Mouse (Mus musculus) thymus, postnatal 4 days (tissue): ENCODE data around the gene Lmbr1l.
"Not testable (repeated sequence)": the region's sequence is repeated elsewhere in the genome, so short reads cannot be mapped to it uniquely, and the experiment has no call there.

ENCODE experiments used
- DNase-seq: peaks from one replicate; pipeline ENCODE4 v3.0.0; 2021

The Lmbr1l gene

DNA sequence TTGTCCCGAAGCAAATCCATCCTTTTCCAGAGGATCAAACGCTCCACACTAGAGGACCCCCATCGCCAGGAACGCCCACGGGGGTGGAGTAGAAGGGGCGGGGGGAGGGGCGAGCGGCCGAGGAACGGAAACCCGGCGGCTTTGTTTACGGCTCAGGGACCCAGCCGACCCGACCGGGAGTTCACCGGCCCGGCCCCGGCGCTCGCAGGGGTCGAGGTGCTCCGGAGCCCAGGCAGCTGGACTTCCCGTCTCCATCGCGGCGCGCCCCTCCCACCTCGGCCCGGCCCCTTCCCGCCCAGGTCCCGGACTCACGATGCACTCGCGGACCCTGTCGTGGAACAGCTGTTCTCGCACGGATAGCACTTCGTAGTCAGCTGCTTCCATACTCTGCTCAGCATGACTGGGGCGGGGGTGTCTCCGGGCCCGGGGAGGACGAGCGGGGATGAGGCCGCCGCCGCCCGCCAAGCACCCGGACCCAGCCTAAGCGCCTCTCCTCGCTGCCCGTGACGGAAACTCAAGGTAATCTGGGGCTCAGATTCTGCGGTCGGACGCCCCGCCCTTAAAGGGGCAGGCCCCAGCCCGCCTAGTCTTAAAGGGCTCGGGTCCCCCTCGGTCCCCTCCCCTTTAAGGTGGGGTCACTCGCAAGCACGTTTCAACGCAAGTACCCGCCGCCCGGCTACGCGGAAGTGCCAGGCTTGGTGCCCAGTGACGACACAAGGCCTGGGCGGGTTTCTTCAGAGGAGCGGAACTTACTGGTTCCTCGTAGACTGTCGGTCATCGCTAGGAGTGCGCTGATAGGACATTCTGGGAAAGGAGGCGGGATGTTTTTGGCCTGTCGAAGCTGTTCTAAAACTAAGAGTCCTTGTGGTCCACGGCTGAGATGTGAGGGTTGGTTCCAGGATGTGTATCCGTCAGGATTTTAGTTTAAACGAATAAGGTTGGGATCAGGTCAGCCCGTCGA, at the start of gene Lmbr1l:
Lmbr1l (minus strand) TSS at position 694 of the 961 bp plus-strand sequence.
- peak; percentile 96 for DNase-seq

DNA sequence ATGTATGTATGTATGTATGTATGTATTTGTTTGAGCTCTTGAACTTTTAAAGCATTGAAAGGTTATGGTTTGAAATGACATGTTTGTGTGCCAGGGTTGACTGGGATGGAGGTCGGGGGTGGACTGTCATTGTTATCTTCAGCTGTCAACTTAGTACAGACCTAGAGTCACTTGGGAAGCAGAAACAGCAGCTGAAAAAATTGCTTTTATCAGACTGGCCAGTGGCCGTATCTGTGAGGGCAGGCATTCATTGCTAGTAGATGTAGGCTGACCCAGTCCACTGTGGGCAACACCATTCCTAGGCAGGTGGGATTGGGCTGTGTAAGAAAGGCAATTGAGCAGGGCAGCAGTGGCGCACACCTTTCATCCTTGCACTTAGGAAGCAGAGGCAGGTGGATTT, 41.5 kb upstream of the Lmbr1l start:
- DNase-seq: no peak

DNA sequence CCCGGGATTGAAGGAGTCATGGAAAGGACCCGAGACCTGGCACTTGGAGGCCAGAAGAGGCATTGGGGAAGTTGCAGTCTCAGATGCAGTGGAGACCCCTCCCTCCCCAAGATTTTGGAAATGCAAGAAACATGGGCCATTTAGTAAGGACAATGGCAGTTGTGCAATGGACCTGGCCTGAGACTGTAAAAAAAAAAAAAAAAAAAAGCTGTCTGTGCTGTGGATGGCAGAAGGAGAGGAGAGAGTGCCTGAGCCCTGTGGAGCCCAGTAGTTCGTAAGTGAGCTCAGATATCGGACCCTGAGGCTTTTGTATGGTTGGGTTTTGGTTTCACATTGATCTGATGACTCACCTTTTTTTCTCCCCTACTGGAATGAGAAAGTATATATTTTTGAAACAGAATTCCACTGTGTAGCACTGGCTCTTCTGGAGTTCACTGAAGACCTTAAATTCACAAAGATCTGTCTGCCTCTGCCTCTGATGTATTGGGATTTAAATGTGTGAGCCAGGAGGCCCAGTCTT, 40.9 kb upstream of the Lmbr1l start:
- DNase-seq: no peak

DNA sequence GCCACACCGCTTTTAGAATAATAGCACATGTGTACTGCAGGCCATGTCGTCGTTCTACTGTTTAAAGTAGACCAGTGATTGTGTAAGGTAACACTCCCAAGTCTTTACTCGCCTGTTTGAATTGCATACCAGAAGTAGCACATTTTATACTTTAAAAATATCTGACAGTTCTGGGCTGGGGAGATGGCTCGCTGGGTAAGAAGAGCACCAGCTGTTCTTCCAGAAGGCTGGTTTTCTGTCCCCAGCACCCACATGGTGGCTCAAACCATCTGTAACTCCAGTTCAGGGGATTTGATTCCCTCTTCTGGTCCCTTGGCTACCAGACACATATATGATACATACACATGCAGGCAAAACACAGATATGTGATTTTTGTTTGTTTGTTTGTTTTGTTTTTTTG, 39.4 kb upstream of the Lmbr1l start:
- no peak for DNase-seq

DNA sequence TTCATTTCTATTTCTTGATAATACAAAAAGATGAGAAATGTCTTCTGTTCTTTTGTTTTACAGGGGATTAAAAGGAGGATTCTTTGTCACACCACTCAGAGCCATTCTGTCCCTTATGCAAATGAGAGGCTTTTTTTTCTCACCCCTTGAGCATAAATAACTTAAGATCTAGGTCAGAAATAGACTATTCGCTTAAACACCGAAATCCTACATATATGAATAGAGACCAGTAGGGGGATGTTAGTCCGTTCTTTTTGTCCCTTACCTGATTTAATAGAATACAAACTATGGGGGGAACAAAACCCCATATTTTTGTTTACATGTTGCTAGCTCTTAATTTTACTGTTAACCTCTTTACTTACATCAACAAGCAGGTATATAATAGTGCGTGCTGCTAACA, 38.0 kb upstream of the Lmbr1l start:
- no peak for DNase-seq

DNA sequence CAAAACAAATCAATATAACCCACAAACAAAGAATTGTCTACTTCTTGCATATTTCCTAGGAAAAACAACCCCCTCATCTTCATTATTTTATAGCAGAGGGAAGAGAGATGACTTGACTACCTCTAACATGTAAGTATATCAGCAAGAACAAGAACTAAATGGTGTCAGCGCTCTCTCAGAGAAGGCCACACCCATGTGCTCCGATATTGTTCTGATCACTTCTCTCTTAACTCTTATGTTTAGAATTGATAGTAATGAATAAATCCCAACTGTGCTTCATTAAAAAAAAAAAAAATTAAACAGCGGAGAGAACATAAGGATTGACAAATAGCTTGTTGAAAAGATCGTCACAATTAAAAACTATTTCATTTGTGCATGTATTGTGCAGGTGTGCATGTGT, 37.3 kb upstream of the Lmbr1l start:
- DNase-seq: no peak

DNA sequence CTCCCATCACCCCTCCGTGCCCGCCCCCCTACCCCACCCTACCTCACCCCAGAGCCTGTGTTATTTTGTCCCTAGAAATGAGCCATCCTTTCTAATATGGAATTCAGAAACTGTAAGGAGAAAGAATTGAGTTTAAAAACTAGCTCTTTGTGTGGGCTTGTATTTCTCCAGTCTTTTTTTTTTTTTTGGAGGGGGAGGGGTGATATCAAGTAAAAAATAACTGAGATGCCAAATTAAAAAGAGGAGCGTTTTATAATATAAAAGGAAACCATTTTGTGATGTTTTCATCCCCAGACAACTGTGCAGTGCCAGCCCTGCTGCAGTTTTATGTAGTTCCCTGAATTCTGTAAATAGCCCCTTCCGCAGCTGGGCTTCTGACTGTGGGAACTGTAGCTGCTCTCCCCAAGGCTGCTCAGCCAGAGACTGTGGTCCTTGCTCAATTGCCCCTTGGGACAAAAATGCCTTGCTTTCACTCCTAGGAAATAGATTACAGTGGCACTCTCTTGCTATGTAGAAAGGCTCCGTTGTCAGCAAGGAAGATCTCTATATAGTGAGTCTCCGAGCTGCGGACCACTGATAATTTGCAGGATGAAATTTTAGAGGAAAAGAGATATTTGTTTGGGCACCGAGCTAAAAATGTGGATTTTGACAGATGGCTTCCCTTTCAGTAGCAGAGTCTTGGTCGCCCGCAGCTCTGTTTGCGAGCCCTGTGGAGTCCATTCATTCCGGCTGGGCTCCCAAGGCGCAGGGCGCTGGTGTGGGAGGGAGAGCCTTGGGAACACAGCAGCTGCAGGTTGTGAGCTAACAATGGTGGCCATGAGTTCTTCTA, 36.6 kb upstream of the Lmbr1l start:
- DNase-seq: no peak

DNA sequence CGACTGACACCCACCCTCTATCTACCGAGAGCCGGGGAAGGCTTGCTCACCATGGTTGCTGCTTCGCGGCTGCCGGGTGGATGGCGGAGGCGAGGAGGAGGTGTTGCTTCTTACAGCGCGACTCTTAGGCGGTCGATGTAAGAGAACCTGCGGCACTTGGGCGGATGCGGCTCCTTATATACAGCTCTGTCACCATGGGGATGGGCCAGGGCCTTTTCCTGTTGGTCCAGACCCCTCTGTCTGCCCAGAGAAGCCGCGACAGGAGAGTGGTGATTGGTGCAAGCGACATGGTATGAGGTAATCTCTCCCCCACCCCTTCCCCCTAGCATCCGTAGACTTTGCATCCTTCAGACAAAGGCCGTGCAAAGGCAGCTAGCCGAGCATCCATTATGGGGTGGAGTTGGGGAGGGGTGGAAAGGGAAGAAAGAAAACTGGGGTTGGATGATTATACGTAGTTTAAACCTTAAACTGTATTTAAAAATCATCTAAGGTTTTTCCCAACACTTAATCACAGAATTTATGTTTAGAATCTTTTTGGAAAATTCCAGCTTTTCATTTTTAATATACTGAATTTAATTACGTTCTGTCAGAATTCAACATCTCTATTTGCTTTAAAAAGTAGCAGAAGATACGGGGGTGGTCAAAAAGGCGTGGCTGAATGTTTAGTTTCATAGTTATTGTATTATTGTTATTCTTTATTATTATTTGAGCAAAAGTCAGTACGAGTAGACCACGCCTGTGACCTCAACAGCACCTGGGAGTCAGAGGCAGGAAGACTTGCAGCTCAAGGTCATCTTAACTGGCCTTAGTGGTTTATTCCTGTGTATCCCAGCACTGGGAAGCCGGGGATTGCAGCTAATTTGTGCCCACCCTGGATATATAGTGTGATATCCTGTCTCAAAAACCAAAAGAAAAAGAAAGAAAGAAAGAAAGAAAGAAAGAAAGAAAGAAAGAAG, 35.6 kb upstream of the Lmbr1l start, which contains the start of the genes Gm49450 and Tuba1a:
Gm49450 (minus strand) TSS at position 151 of the 956 bp plus-strand sequence.
Tuba1a (minus strand) TSS at position 303 of the 956 bp plus-strand sequence.
- DNase-seq: peak; percentile 92

DNA sequence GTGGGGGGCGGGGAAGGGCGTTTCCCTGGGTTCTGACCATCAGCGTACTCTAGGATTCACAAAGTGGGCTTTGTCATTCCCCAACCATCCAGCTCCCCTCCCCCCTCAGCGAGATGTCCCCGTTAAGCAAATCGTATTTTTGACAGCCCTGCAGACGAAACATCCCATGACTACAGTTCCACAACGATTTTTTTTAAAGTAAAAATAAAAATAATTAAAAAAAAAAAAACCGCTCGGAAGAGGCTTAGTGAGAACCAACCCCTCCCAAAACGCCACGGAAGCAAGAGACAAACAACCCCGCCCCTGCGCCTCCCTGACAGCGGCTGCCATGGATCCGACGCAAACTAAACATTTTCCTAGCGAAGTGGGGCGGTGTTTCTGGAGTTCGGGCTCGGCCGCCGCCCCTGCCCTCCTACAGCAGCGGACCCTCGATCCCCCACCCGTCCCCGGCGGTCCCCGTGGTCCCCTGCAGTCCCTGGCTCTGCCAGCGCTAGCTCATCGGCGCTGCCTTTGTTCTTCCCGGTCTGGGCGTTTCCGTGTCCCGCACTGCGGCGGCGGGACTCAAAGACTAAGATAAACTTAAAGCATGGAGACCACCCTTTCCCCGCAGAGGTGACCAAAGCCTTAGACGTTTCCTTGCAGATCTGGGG, 34.8 kb upstream of the Lmbr1l start:
- DNase-seq: peak; percentile 91

DNA sequence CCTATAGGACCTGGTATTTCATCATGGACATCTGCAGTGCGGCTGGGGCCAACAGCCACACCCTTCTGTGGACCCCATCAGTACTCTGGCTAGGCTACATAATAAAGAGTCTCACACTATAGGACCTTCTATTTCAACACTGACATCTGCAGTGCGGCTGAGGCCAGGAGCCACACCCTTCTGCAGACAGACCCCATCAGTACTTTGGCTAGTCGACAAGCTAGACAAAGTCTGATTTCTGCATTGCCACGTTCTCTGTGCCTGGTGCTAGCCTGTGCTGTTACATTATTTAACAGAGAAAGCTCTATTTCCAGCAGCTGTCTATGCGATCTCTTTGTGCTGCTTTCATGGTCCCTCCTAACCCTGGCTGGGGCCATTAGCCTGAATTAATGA, 34.0 kb upstream of the Lmbr1l start:
- DNase-seq: no peak

DNA sequence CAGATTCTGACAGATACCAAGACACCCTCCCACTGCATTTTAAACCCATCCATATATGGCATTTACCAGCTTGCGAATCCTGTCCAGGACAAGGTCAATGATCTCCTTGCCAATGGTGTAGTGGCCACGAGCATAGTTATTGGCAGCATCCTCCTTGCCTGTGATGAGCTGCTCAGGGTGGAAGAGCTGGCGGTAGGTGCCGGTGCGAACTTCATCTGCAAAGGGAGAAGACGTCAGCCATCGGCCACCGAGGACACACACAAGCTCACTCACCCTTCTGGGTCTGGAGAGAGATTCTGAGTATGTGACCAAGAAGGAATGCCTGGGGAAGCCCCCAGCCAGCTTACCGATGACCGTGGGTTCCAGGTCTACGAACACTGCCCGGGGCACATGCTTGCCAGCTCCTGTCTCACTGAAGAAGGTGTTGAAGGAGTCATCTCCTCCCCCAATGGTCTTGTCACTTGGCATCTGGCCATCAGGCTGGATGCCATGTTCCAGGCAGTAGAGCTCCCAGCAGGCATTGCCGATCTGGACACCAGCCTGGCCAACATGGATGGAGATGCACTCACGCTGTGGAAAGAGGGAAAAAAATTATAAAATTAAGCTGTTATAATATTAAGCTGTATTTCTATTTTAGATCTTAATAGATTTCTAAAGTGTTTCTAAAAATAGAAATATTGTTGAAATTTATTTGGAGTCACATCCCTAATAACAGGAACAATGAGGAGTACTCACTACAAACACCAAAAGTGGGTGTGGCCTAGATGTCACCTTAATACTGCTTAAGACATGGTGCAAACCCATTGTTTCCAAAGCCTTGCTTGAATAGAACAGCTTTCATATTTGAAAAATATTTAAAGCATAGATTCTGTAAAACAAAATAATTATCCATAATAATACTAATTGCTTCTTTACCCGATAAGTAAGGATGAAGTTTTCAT, 33.4 kb upstream of the Lmbr1l start:
- DNase-seq: not testable (repeated sequence)

DNA sequence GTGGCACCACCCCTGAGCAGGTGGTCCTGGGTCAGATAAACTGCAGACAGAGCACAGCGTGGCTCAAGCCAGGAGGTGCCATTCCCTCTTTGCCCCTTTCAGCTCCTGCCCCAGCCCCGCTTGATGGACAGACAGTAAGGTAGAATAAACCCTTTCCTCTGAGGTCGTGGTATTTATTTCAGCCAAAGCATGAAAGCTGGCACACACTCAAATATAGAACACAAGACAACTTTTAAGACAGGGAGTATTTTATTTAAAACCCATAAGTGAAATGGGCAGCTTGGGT, 31.5 kb upstream of the Lmbr1l start:
- no peak for DNase-seq

DNA sequence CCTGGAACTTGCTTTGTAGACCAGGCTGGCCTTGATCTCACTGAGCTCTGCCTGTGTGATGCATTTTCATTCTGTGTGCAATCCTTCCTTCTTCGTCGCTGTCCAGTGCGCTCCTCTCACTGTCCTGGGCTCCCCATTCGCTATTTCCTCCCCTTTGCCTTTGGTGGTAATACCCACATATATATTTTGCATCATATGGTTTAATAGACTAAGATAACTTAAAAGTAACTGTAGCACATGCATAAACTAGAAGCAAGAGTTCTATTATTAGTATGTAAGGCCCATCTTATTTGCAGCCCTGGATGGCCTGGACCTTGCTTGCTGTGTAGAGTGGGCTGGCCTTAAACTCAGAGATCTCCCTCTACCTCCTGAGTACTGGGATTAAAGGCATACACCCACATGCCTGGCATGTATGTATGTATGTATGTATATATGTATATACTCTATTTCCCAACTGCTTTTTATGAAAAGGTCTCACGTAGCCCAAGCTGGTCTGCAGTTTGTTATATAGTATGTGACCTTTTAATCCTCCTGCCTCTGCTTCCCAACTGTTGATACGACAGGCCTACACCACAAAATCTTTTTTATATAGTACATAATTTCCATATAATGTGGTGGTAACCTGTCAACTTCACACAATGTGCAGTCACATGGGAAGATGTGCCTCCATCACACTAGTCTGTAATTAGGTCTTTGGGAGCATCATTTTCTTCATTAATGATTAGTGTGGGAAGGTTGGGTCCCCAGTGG, 31.0 kb upstream of the Lmbr1l start:
- DNase-seq: no peak

DNA sequence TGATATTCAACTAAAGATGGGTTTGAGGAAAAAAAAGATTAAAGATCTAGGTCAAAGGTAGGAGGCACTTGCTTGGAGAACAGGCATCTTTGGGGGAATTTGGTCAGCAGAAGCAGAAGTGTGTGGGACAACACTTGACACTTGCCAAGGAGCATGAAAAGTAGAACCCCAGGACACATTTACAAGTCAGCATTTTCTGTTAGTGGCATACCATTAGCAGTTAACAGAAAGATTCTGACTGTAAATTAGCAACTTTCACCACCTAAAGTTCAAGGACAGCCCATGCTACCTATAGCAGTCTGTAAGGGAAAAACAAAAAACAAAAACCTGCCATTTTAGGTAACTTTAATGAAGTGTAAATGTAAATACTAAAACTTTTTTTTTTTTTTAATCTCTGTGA, 30.4 kb upstream of the Lmbr1l start:
- DNase-seq: no peak

DNA sequence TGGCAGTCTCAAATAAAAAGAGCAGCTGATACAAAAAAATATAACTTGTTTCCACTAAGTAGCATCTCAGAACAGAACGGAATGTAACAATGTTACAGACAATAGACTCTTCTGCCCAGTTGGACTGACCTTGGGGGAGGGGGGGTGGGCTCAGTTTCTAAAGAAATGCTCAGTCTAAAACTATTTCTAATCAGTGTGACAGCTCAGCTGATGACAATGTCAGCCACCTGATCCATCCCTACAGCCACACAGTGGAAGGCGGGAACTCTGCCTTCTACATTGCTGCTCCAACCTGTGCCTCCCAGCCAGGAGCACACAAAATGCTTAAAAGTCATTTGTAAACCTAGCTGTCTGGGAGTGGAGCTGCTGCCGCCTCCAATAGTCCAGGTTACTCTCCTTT, 29.9 kb upstream of the Lmbr1l start:
- DNase-seq: no peak

DNA sequence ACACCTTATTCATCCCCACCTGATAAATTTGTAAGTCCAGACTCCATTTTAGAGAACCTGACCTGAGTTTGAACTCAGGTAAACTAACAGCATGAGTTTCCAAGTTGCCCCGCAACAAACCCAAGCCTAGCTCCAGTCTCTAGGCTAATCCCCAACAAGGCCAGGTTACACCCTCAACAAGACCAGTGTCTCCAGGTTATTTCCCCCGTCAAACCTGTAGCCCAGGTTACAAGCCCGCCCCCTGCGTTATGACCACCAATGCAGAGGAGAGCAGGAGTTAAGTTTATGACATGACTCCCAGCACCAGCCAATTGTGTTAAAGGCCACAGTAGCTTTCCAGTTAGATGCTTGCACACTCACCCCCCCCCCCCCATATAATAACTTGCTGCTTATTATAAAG, 25.1 kb upstream of the Lmbr1l start:
- DNase-seq: no peak

DNA sequence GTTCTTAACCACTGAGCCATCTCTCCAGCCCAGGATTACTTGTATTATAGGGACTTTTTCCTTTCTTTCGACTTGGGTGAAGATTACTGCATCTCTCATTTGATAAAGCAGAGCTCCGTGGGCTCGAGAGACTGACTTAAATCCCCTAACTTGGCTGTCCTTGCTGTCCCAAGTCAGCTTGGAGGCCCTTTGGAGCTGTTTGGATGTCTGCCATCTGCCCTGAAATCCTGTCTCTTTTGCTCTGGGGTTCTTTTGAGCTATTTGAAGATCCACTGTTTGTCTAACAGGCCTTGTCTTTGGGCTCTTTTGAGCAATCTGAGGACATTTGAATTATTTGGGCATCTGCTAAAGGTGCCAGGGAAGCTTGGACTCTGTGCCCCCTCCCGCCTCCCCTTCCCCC, 24.1 kb upstream of the Lmbr1l start:
- no peak for DNase-seq

DNA sequence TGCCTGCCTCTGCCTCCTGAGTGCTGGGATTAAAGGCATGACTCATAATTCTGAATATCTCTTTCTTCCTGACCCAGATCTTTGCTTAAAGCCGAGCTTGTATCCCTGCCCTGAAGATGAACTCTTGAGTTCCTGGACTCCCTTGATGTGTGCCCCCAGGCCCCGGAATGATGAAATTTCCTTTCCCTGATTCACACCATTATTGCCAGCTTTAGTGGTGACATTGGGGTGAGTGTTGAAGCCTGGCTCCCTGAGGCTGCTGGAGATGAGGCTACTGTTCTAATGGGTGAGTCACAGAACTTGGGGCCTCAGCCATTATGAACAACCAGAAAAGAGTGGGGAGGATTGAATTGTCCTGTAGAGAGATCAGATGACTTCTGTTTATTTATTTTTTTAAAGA, 23.5 kb upstream of the Lmbr1l start:
- no peak for DNase-seq

DNA sequence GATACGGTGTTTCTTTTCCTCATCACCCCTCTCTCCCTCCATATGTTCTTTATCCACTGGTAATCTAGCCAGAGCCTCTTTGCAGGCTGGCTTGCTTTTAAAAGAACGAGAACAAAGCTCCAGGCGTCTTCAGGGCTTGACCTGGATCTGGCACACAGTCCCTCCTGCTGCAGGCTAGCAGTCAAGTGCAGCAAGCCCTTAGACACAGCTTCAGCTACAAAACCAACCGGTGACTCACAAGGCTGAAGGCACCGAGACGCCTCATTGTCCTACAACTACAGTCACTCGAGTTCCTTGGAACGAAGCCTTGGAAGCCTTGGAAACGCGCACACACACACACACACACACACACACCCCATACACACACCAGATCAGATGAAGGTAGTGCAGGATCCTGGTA, 22.8 kb upstream of the Lmbr1l start:
- no peak for DNase-seq

DNA sequence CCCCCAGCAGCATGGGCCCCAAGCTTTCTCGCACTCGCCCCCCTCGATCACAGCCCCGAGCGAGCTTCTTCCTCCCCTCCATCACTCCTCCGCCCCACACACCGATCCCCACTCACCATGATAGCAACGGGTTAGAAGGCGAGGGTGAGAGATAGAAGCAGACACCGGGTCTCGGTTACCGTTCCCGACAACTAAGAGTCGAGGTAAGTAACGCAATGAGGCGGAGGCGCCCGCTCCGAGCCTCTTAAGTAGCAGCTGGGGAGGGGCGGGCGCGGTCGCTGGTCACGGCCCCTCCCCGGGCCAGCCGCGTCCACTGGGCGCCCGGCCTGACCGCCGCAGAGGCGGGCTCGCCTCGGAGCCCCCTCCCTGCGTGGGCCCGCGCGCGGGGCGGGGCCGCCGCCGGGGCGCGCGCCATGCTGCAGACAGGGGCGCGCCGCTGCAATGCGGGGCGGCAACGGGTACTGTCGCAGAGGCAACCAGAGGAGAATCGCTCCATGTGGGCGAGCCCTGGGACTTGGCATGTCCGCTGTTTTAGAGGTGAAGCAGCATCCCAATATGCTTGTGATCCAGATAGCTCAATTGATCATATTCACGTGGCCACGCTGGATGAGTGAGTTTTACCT, 16.3 kb upstream of the Lmbr1l start, which contains the start of gene Tuba1b:
Tuba1b (minus strand) TSS at position 349 of the 623 bp plus-strand sequence.
- peak; percentile 88 for DNase-seq
